Mouse (Mus musculus): Measurements from ENCODE around the gene Mical2.

GRCm38 (mm10) chr7:112439846-112440245 is 214.2 kb downstream of the Mical2 start:
- no peak for TF ChIP-seq POLR2A (IDR thresholded peaks at IDR 0.05; ENCODE audit: borderline replicate concordance, extremely low read depth, insufficient read depth, insufficient read length, poor library complexity, severe bottlenecking)
- TF ChIP-seq CTCF (IDR thresholded peaks at IDR 0.05; ENCODE audit: borderline replicate concordance, extremely low read depth, insufficient read depth, insufficient read length) = no peak

All from brain, embryonic 14.5 days (tissue).